Mouse (Mus musculus): ENCODE data around the gene Rgs9. TPM values are rescaled to one million over a fixed set of nuclear protein-coding genes. Genes with fewer than 3 reads are reported as not detected.

Rgs9 gene
- total RNA-seq, 1 experiment = 1.6 TPM

- Histone ChIP-seq H3K4me3 (ENCODE audit: insufficient read depth in 1 of 2, low read depth in 1 of 2, low read length in 2 of 2, poor library complexity in 1 of 2, severe bottlenecking in 1 of 2) (no peak overlapping the region), H3K36me3 (ENCODE audit: control insufficient read depth, insufficient read depth, low read length, poor library complexity, severe bottlenecking) (no peaks in the 10 kb centered on the region), H3K4me1 (ENCODE audit: control insufficient read depth in 2 of 2, insufficient read depth in 2 of 2, low read length in 2 of 2, poor library complexity in 1 of 2) (no peaks in the 10 kb centered on the region), H3K27ac (ENCODE audit: insufficient read depth, low read depth, low read length, poor library complexity, severe bottlenecking) (no peak overlapping the region), H3K9ac (ENCODE audit: insufficient read depth, low read depth, low read length, poor library complexity, severe bottlenecking) (no peak overlapping the region), H3K9me3 (ENCODE audit: control insufficient read depth, insufficient read depth, low read depth, low read length) (no peaks in the 10 kb centered on the region)
- no peak for DNase-seq (ENCODE audit: low read depth, low spot score)
- TF ChIP-seq ZNF384 (IDR thresholded peaks at IDR 0.05; ENCODE audit: low read depth, low read length) (no peak), ZC3H11A (IDR thresholded peaks at IDR 0.05; ENCODE audit: borderline replicate concordance, low read depth, low read length) (no peak), MAFK (IDR thresholded peaks at IDR 0.05; ENCODE audit: insufficient read depth, low read depth, low read length) (no peak), HCFC1 (IDR thresholded peaks at IDR 0.05; ENCODE audit: borderline replicate concordance, insufficient read depth, low read length) (no peak), CHD2 (IDR thresholded peaks at IDR 0.05; ENCODE audit: low read depth, low read length) (no peak)
- in situ Hi-C loops (cut with MboI; ENCODE audit: low sequenced_read_pairs in 2 of 2, unreplicated experiment in 2 of 2) = no loop called here
Measured at GRCm38 (mm10) chr11:109266161-109266910, 31.6 kb downstream of the Rgs9 start.

- TF ChIP-seq HCFC1 (IDR thresholded peaks at IDR 0.05; ENCODE audit: borderline replicate concordance, insufficient read depth, low read length) (no peak), ZNF384 (IDR thresholded peaks at IDR 0.05; ENCODE audit: low read depth, low read length) (no peak), ZC3H11A (IDR thresholded peaks at IDR 0.05; ENCODE audit: borderline replicate concordance, low read depth, low read length) (no peak), MAFK (IDR thresholded peaks at IDR 0.05; ENCODE audit: insufficient read depth, low read depth, low read length) (no peak)
- in situ Hi-C loops (cut with MboI; ENCODE audit: low sequenced_read_pairs in 2 of 2, unreplicated experiment in 2 of 2) = no loop called here
- Histone ChIP-seq H3K27ac (ENCODE audit: insufficient read depth, low read depth, low read length, poor library complexity, severe bottlenecking) (no peak overlapping the region), H3K9ac (ENCODE audit: insufficient read depth, low read depth, low read length, poor library complexity, severe bottlenecking) (no peak overlapping the region), H3K4me1 (ENCODE audit: control insufficient read depth in 2 of 2, insufficient read depth in 2 of 2, low read length in 2 of 2, poor library complexity in 1 of 2) (no peaks in the 10 kb centered on the region), H3K36me3 (ENCODE audit: control insufficient read depth, insufficient read depth, low read length, poor library complexity, severe bottlenecking) (no peaks in the 10 kb centered on the region), H3K4me3 (ENCODE audit: insufficient read depth in 1 of 2, low read depth in 1 of 2, low read length in 2 of 2, poor library complexity in 1 of 2, severe bottlenecking in 1 of 2) (no peak overlapping the region), H3K9me3 (ENCODE audit: control insufficient read depth, insufficient read depth, low read depth, low read length) (no peaks in the 10 kb centered on the region)
- no peak for DNase-seq (ENCODE audit: low read depth, low spot score)
Measured at GRCm38 (mm10) chr11:109264159-109264768, 33.7 kb downstream of the Rgs9 start.

- Histone ChIP-seq H3K9ac (ENCODE audit: insufficient read depth, low read depth, low read length, poor library complexity, severe bottlenecking) (no peak overlapping the region), H3K27ac (ENCODE audit: insufficient read depth, low read depth, low read length, poor library complexity, severe bottlenecking) (no peak overlapping the region), H3K4me3 (ENCODE audit: insufficient read depth in 1 of 2, low read depth in 1 of 2, low read length in 2 of 2, poor library complexity in 1 of 2, severe bottlenecking in 1 of 2) (no peak overlapping the region), H3K4me1 (ENCODE audit: control insufficient read depth in 2 of 2, insufficient read depth in 2 of 2, low read length in 2 of 2, poor library complexity in 1 of 2) (no peaks in the 10 kb centered on the region), H3K36me3 (ENCODE audit: control insufficient read depth, insufficient read depth, low read length, poor library complexity, severe bottlenecking) (no peaks in the 10 kb centered on the region), H3K9me3 (ENCODE audit: control insufficient read depth, insufficient read depth, low read depth, low read length) (no peaks in the 10 kb centered on the region)
- in situ Hi-C loops (cut with MboI; ENCODE audit: low sequenced_read_pairs in 2 of 2, unreplicated experiment in 2 of 2) = no loop called here
- DNase-seq (ENCODE audit: low read depth, low spot score) = no peak
- TF ChIP-seq ZC3H11A (IDR thresholded peaks at IDR 0.05; ENCODE audit: borderline replicate concordance, low read depth, low read length) (no peak), ZNF384 (IDR thresholded peaks at IDR 0.05; ENCODE audit: low read depth, low read length) (no peak), MAFK (IDR thresholded peaks at IDR 0.05; ENCODE audit: insufficient read depth, low read depth, low read length) (no peak), CHD2 (IDR thresholded peaks at IDR 0.05; ENCODE audit: low read depth, low read length) (no peak), HCFC1 (IDR thresholded peaks at IDR 0.05; ENCODE audit: borderline replicate concordance, insufficient read depth, low read length) (no peak)
Measured at GRCm38 (mm10) chr11:109260561-109260960, 37.4 kb downstream of the Rgs9 start.

DNA sequence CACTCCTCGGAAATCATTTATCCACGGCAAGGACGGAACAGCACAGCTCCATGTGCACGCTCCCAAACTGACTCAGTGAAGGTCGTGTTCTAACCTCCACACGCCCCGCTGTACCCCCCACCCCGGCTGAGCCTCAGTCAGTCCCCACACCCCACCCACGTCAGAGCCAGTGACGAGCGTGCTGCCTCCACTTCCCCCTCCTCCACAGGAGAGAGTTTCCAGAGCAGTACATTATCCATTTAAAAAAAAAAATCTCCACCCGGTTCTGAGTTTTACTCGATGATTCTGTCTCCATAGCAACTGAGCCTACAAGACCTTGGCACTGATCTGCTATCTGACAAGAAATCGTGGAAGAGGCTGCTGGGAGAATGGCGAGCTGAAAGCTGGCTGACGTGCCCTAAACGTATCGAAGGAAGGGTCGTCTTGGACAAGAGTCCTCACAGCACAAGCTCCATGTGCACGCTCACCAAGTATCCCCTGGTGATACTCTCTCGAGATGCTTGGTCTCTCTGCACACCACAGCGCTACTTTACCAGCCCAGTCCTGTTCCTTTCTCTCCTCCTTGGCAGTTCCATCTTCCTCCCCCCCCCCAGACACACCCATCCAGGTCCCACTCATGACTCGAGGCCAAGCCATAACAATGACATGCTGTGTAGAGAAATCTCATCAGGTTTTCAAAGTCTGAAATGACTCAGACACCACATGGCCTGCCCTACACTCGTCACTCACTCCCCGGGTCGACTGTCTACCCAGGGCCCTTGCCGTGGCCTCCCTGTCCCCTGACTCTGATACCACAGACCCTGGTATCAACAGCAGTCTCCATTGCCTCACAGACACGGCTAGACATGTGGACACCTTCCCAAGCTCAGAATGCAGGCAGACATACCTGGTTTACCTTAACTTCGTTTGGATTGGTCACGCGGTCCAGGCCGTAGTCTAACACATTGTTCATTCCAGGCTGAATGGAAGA is 38.7 kb downstream of the Rgs9 start:
- H3K4me3 ChIP-seq (ENCODE audit: insufficient read depth in 1 of 2, low read depth in 1 of 2, low read length in 2 of 2, poor library complexity in 1 of 2, severe bottlenecking in 1 of 2) = no peak overlapping the region
- in situ Hi-C loops (cut with MboI; ENCODE audit: low sequenced_read_pairs in 2 of 2, unreplicated experiment in 2 of 2) = no loop called here
- no peak for DNase-seq (ENCODE audit: low read depth, low spot score)
- no peak overlapping the region for H3K27ac ChIP-seq (ENCODE audit: insufficient read depth, low read depth, low read length, poor library complexity, severe bottlenecking)
- H3K4me1 ChIP-seq (ENCODE audit: control insufficient read depth in 2 of 2, insufficient read depth in 2 of 2, low read length in 2 of 2, poor library complexity in 1 of 2) = no peaks in the 10 kb centered on the region
- no peak overlapping the region for H3K9ac ChIP-seq (ENCODE audit: insufficient read depth, low read depth, low read length, poor library complexity, severe bottlenecking)
- TF ChIP-seq ZC3H11A (IDR thresholded peaks at IDR 0.05; ENCODE audit: borderline replicate concordance, low read depth, low read length) (no peak), HCFC1 (IDR thresholded peaks at IDR 0.05; ENCODE audit: borderline replicate concordance, insufficient read depth, low read length) (no peak), MAFK (IDR thresholded peaks at IDR 0.05; ENCODE audit: insufficient read depth, low read depth, low read length) (no peak), CHD2 (IDR thresholded peaks at IDR 0.05; ENCODE audit: low read depth, low read length) (no peak), ZNF384 (IDR thresholded peaks at IDR 0.05; ENCODE audit: low read depth, low read length) (no peak)
- H3K36me3 ChIP-seq (ENCODE audit: control insufficient read depth, insufficient read depth, low read length, poor library complexity, severe bottlenecking) = no peaks in the 10 kb centered on the region
- H3K9me3 ChIP-seq (ENCODE audit: control insufficient read depth, insufficient read depth, low read depth, low read length) = no peaks in the 10 kb centered on the region
